Mouse (Mus musculus) CH12.LX (cell line): ENCODE results near the gene Epb41. TPM values are rescaled to one million over a fixed set of nuclear protein-coding genes. Genes with fewer than 3 reads are reported as not detected.

Experiments
- DNase-seq: peaks from one replicate; pipeline ENCODE4 v3.0.0-alpha.2; 2013; ENCODE audit errors: extremely low read depth
- H3K27ac ChIP-seq: 2 replicates; pipeline ENCODE4 v1.5.1; 2012; ENCODE audit warnings: low read depth, mild to moderate bottlenecking, control low read depth, moderate library complexity; ENCODE audit not compliant: insufficient read depth
- H3K27me3 ChIP-seq: replicated peaks from 2 replicates; pipeline ENCODE3; 2012; ENCODE audit warnings: inconsistent platforms
- H3K36me3 ChIP-seq, 2 experiments: replicated peaks in 1 of 2; 2 replicates each; pipeline versions ENCODE3 to v1.6.1; 2012; ENCODE audit warnings: inconsistent platforms in 1 of 2, low read length in 1 of 2, mild to moderate bottlenecking in 1 of 2, mixed read lengths in 1 of 2, moderate library complexity in 1 of 2; ENCODE audit not compliant: control insufficient read depth in 1 of 2, insufficient read depth in 1 of 2
- H3K4me1 ChIP-seq, 2 experiments: 2 replicates each; pipeline ENCODE4 v1.6.1; 2012; ENCODE audit warnings: inconsistent platforms in 1 of 2, moderate library complexity in 1 of 2; ENCODE audit not compliant: insufficient read depth in 2 of 2, control insufficient read depth in 1 of 2
- H3K4me2 ChIP-seq: 2 replicates; pipeline ENCODE4 v1.6.1; 2012; ENCODE audit warnings: low read depth, mild to moderate bottlenecking, control low read depth; ENCODE audit not compliant: poor library complexity, insufficient read depth, severe bottlenecking
- H3K4me3 ChIP-seq, 3 experiments: fragments of 150-350 bp in 1 of 3; sonication (generic) in 1 of 3; replicated peaks in 1 of 3; 2 replicates each; pipeline versions ENCODE3 to v1.5.1; 2011 to 2012; ENCODE audit warnings: low read depth in 2 of 3, low read length in 2 of 3, mild to moderate bottlenecking in 2 of 3, moderate library complexity in 2 of 3, control low read depth in 1 of 3, improper control_type of control experiment in 1 of 3, inconsistent platforms in 1 of 3, mixed read lengths in 1 of 3; ENCODE audit not compliant: poor library complexity in 1 of 3
- H3K79me2 ChIP-seq: replicated peaks from 2 replicates; pipeline ENCODE4 v1.6.1; 2012; ENCODE audit warnings: mild to moderate bottlenecking, moderate library complexity; ENCODE audit not compliant: control insufficient read depth, poor library complexity, insufficient read depth, severe bottlenecking; ENCODE audit errors: extremely low read depth
- H3K9ac ChIP-seq: 2 replicates; pipeline ENCODE4 v1.6.1; 2012; ENCODE audit warnings: low read depth, mild to moderate bottlenecking, control low read depth, moderate library complexity; ENCODE audit not compliant: insufficient read depth
- H3K9me3 ChIP-seq: replicated peaks from 2 replicates; pipeline ENCODE3; 2012; ENCODE audit warnings: low read length, inconsistent platforms, mixed read lengths
- BHLHE40 ChIP-seq: IDR thresholded peaks from 2 replicates; pipeline ENCODE4 v1.6.1; 2011; ENCODE audit warnings: mild to moderate bottlenecking, low read depth, low read length, improper control_type of control experiment
- CHD2 ChIP-seq: IDR thresholded peaks from 2 replicates; pipeline ENCODE4 v1.6.1; 2011; ENCODE audit warnings: low read length, improper control_type of control experiment
- CTCF ChIP-seq, 2 experiments: IDR thresholded peaks in 1 of 2; conservative IDR thresholded peaks in 1 of 2; 2 replicates each; pipeline ENCODE4 v1.5.1; 2011 to 2012; ENCODE audit warnings: low read depth in 2 of 2, low read length in 2 of 2, improper control_type of control experiment in 1 of 2, inconsistent platforms in 1 of 2, mild to moderate bottlenecking in 1 of 2, moderate library complexity in 1 of 2
- E2F4 ChIP-seq: IDR thresholded peaks from 2 replicates; pipeline ENCODE4 v1.6.1; 2011; ENCODE audit warnings: low read depth, low read length, improper control_type of control experiment; ENCODE audit not compliant: insufficient replicate concordance
- IRF4 ChIP-seq: IDR thresholded peaks from 2 replicates; pipeline ENCODE4 v1.6.1; 2014; ENCODE audit warnings: low read depth, mild to moderate bottlenecking, inconsistent platforms, low read length, improper control_type of control experiment
- MAFK ChIP-seq: IDR thresholded peaks from 2 replicates; pipeline ENCODE4 v1.6.1; 2011; ENCODE audit warnings: low read length, improper control_type of control experiment; ENCODE audit not compliant: insufficient replicate concordance
- MEF2A ChIP-seq: IDR thresholded peaks from 2 replicates; pipeline ENCODE4 v1.6.1; 2014; ENCODE audit warnings: low read depth, mild to moderate bottlenecking, inconsistent platforms, low read length, improper control_type of control experiment, borderline replicate concordance
- RAD21 ChIP-seq: IDR thresholded peaks from 2 replicates; pipeline ENCODE4 v1.6.1; 2011; ENCODE audit warnings: low read depth, mild to moderate bottlenecking, low read length, improper control_type of control experiment, moderate library complexity
- RCOR1 ChIP-seq: conservative IDR thresholded peaks from 2 replicates; pipeline ENCODE4 v1.6.1; 2012; ENCODE audit warnings: low read depth, mild to moderate bottlenecking, inconsistent platforms, low read length, improper control_type of control experiment
- ZC3H11A ChIP-seq: IDR thresholded peaks from 2 replicates; pipeline ENCODE4 v1.6.1; 2012; ENCODE audit warnings: low read depth, mild to moderate bottlenecking, inconsistent platforms, low read length, improper control_type of control experiment
- ZKSCAN1 ChIP-seq: IDR thresholded peaks from 2 replicates; pipeline ENCODE4 v1.6.1; 2012; ENCODE audit warnings: low read depth, inconsistent platforms, low read length, improper control_type of control experiment, borderline replicate concordance
- ZNF384 ChIP-seq: IDR thresholded peaks from 2 replicates; pipeline ENCODE4 v1.6.1; 2012; ENCODE audit warnings: low read depth, low read length, improper control_type of control experiment, inconsistent platforms
- dilution Hi-C: fragments of 300-500 bp; cut with MboI; formaldehyde crosslinking; loops from 2 replicates; pipeline ENCODE4 v1.14.3; 2020; ENCODE audit warnings: low sequenced_read_pairs; ENCODE audit not compliant: extremely low pct_unique_long_range_greater_than_20kb, extremely low pct_ligation_motif_present
- in situ Hi-C: fragments of 300-500 bp; cut with MboI; formaldehyde crosslinking; loops from 3 replicates; pipeline ENCODE4 v1.14.3; 2019; ENCODE audit warnings: low sequenced_read_pairs, low pct_ligation_motif_present, low pct_unique_long_range_greater_than_20kb, mixed read lengths
- polyA plus RNA-seq: library from polyadenylated mRNA; unstranded; fragments of >175 nt; gene quantifications from 2 replicates; pipeline ENCODE4 v1.2.1, GENCODE M21; 2012; ENCODE audit warnings: low read depth; ENCODE audit not compliant: insufficient read length
- total RNA-seq, 2 experiments: library from RNA; depleted of rRNA; stranded (reverse); fragments of 300-350 nt in 1 of 2; fragments of >200 nt in 1 of 2; gene quantifications; 2 replicates each; pipeline ENCODE4 v1.2.3; 2012 to 2014

Gene Epb41
- total and polyA plus RNA-seq, 3 experiments: 7.1 to 21.6 (median 10.0) TPM

GRCm38 (mm10) chr4:132023816-132024215 is 51.3 kb downstream of the Epb41 start:
- peaks cover 0 to 2% of the 10 kb centered on the region in 2 experiments for H3K36me3 ChIP-seq
- DNase-seq: peak; percentile 9
- no peaks in the 10 kb centered on the region for H3K79me2 ChIP-seq
- peaks cover 3% of the 10 kb centered on the region for H3K9me3 ChIP-seq
- no peaks in the 10 kb centered on the region for H3K4me1 ChIP-seq
- no peaks in the 10 kb centered on the region for H3K27me3 ChIP-seq
- H3K4me3 ChIP-seq: no peak overlapping the region
- no peak overlapping the region for H3K27ac ChIP-seq
- TF ChIP-seq BHLHE40 (no peak), MEF2A (no peak), ZKSCAN1 (no peak), MAFK (no peak), E2F4 (no peak)
- dilution Hi-C loops (no loop called here), in situ Hi-C loops (no loop called here)
- H3K9ac ChIP-seq: no peak overlapping the region
- no peak overlapping the region for H3K4me2 ChIP-seq

DNA sequence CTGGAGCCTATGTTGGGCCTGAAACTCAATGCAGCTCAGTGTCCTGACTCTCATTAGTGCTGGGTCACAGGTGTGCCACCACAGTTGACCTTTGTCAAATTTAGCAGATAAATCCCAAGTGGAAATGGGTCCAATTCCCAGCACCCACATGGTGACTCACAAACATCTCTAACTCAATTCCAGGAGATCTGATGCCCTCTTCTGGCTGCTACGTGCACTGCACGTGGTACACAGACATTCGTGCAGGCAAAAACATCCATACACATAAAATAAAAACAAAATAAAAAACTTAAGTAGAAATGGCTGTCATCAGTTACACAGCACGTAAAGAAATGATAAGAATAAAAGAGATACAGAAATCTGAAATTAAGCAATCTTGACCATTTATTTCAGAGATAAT is 52.5 kb downstream of the Epb41 start:
- Histone ChIP-seq H3K27ac (no peak overlapping the region), H3K4me3 (no peak overlapping the region), H3K4me2 (no peak overlapping the region), H3K9me3 (peaks cover 3% of the 10 kb centered on the region), H3K4me1 (no peaks in the 10 kb centered on the region), H3K79me2 (no peaks in the 10 kb centered on the region), H3K36me3 (peaks cover 0 to 2% of the 10 kb centered on the region in 2 experiments), H3K27me3 (no peaks in the 10 kb centered on the region), H3K9ac (no peak overlapping the region)
- DNase-seq: no peak
- dilution Hi-C loops (no loop called here), in situ Hi-C loops (no loop called here)
- TF ChIP-seq CTCF (conservative IDR thresholded peaks at IDR 0.05 in 1 of 2, IDR thresholded peaks at IDR 0.05 in 1 of 2; ENCODE audit: low read depth in 2 of 2, low read length in 2 of 2): peak; percentile 19 to 24; a peak in 2 of 4 replicates
- no peak for TF ChIP-seq IRF4

GRCm38 (mm10) chr4:132021883-132022282 is 53.2 kb downstream of the Epb41 start:
- no peak for DNase-seq
- Histone ChIP-seq H3K36me3 (peaks cover 0 to 2% of the 10 kb centered on the region in 2 experiments), H3K4me2 (no peak overlapping the region), H3K9me3 (peaks cover 3% of the 10 kb centered on the region), H3K4me1 (no peaks in the 10 kb centered on the region), H3K27ac (no peak overlapping the region), H3K4me3 (no peak overlapping the region), H3K79me2 (no peaks in the 10 kb centered on the region), H3K9ac (no peak overlapping the region), H3K27me3 (no peaks in the 10 kb centered on the region)
- in situ Hi-C loops (no loop called here), dilution Hi-C loops (no loop called here)
- TF ChIP-seq RAD21: no peak
- no peak for TF ChIP-seq CHD2
- no peak for TF ChIP-seq RCOR1
- TF ChIP-seq ZC3H11A: no peak
- TF ChIP-seq ZNF384: no peak
